Mouse (Mus musculus) hematopoietic stem cell, adult 5-6 weeks (primary cell): ENCODE measurements around the gene Itgbl1. TPM values are rescaled to one million over a fixed set of nuclear protein-coding genes. Genes with fewer than 3 reads are reported as not detected.
"Not testable (repeated sequence)": the region's sequence is repeated elsewhere in the genome, so short reads cannot be mapped to it uniquely, and the experiment has no call there.

ENCODE experiments used
- ATAC-seq, 2 experiments: fragments of 125-278 bp in 1 of 2; replicated peaks in 1 of 2; 2 replicates each; pipeline ENCODE4 v1.8.0; 2016 to 2017; ENCODE audit warnings: inconsistent platforms in 2 of 2, mild to moderate bottlenecking in 2 of 2, moderate number of reproducible peaks in 2 of 2, low read depth in 1 of 2, moderate TSS enrichment in 1 of 2; ENCODE audit not compliant: low FRiP score in 2 of 2, poor library complexity in 2 of 2, severe bottlenecking in 2 of 2, insufficient read depth in 1 of 2, low TSS enrichment in 1 of 2
- total RNA-seq: library from RNA; stranded (forward); fragments of 172-1452, 232-1000 nt; gene quantifications from 2 replicates; pipeline ENCODE4 v1.2.3, GENCODE M21; 2017

The Itgbl1 gene
- not detected in 2 replicates for total RNA-seq

DNA sequence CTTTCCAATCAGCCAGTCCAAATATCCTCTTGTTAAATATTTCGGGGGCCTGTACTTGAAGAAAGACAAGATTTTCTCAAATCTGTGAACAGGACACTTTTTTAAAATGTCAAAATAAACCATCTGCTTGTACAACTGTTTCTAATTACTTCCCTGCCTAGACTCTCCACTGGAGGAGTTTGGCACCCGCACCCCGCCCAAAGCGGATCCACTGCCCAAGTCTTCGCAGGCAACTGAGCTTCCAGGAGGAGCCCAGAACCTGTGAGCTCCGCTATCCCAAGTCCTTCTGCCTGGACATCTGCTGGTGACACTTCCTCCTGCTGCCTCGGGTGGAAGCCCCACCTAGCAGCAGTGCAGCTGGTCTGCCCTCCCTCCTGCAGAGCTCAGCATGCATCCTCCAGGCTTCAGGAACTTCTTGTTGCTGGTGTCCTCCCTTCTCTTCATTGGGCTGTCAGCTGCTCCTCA lies at the start of gene Itgbl1:
TSS of gene Itgbl1 (plus strand) at position 51 of the 465 bp plus-strand sequence.
- ATAC-seq = no peak

DNA sequence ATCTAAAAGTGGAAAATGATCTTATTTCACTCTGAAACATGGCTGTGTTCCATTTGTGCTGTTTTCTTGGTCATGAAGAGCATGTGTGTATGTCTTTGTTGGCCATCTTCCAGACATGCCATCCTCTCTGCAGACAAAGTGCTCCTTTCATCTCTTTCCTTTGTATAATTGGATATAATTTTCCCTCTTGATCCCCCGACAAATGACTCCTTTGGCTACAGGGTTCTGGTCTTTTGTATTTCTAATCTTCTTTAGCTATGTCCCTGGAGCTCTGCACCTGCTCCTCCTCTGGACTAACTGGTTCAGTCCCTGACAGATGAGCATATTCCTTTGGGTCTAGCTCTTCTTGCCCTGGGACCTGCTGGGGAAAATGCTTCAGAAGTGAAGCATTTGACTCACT lies 36.8 kb upstream of the Itgbl1 start:
- ATAC-seq = no peak

GRCm38 (mm10) chr14:123626501-123627179 lies 33.1 kb upstream of the Itgbl1 start, which contains the start of gene Nalcn:
Gene Nalcn (minus strand): TSS chr14:123627144.
- ATAC-seq = peak in 1 of 2 experiments; percentile 32; a peak in 1 of 4 replicates

- ATAC-seq = no peak
Observed at GRCm38 (mm10) chr14:123627180-123627562, 32.6 kb upstream of the Itgbl1 start.

DNA sequence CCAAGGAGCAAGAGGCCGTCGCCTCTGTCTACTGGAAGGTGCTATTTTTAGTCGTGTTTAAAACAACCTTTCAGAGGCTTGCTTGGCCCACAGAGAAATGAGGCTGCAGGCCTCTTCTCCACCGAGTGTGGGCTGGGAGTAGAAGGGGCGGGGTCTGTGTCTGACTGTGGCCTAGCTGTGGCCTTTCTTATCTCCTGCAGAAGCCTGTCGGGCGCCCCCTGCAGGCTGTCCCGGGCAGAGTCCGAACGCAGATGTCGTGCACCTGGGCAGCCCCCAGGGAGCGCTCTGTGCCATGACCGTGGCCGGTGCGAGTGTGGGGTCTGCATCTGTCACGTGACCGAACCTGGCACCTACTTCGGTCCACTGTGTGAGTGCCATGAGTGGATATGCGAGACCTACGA lies 1.3 kb downstream of the Itgbl1 start:
- peak in 1 of 2 experiments; percentile 27; a peak in 1 of 4 replicates for ATAC-seq

DNA sequence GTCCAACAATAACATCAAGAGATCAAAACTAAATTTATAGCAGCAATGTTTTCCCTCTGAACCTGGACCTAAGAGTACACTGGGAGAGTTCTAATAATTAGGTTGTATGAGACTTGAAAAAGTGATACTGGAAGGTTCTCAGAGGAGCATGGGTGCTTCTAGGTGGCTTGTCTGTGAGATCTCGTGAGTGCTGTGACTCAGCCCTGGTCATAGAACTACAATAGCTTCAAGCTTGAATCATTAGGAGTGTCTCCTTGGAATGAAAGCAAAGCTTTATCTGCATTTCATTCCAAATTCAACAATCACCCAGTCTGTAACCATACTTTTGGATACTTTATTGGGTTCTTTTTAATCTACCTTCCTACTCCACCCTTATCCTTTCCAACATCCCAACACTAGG lies 2.6 kb downstream of the Itgbl1 start:
- ATAC-seq = no peak

GRCm38 (mm10) chr14:123663206-123663605 lies 3.4 kb downstream of the Itgbl1 start:
- ATAC-seq = no peak

GRCm38 (mm10) chr14:123664451-123664850 lies 4.7 kb downstream of the Itgbl1 start:
- no peak for ATAC-seq

DNA sequence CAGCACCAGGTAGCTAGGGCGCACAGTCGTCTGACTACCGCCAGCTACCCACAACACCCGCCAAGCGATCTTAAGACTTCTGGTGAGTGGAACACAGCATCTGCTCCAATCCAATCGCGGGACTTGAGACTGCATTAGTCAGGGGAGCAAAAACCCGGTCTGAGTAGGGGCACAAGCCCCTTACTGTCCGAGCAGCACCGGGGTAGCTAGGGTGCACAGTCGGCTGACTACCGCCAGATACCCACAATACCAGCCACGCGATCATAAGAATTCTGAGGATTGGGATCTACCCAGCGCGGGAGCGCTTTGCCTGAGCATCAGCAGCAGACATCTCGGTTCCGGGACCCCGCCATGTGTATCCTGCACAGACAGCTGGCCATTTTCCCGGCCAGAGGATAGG lies 11.3 kb downstream of the Itgbl1 start:
- ATAC-seq = not testable (repeated sequence)

DNA sequence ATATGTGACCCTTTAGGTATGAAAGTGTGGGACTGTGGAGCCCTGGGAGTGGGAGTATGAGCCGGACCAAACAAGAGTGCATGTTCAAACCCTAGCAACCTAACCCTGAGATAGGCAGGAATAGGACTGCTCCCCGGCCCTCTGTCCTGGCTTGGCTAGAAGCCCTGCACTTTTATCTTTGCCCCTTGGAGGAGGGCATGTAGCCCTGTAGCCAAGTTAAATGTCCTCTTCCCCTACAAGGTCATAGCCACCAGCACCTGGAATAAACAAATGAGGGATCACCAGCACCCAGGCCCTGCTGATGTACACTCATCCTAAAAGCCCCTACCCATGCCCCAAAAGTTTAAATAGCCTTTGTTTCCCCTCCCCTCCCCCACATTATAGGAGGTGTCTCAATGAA lies 18.3 kb downstream of the Itgbl1 start:
- ATAC-seq = no peak

- no peak for ATAC-seq
Observed at GRCm38 (mm10) chr14:123714751-123715150, 55.0 kb downstream of the Itgbl1 start.

- no peak for ATAC-seq
Observed at GRCm38 (mm10) chr14:123742055-123742454, 82.3 kb downstream of the Itgbl1 start.

DNA sequence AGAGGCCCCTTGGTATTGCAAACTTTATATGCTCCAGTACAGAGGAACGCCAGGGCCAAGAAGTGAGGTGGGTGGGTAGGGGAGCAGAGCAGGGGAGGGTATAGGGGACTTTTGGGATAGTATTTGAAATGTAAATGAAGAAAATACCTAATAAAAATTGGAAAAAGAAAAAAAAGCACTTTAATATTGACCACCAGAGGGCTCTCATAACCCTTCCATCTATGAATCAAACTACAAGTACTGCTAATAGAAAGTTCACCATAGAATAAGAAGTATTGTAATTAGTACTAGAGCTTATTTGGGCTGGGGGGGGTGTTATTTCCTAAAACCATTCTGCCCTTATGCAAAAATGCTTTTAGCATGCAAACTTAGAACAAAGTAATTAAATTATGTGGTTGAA lies 91.2 kb downstream of the Itgbl1 start:
- no peak for ATAC-seq

DNA sequence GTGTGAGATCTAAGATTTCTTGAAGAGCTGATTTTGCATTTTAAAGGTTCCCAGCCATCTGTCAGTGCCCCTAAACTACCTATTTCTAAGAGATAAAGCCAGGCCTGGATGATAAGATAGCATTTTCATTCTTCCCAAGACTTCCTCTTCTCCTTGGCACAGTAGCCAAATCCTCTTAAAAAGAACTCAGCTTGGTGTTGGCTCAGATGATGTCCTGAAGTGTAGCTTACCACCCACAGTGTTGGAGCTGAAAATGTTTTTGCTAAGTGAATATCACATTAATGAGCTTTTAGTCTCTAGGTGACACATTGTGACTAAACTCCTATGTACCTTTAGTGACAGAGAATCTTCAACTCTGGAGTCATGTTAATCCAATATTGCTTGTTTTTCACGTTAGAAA lies 99.8 kb downstream of the Itgbl1 start:
- ATAC-seq = no peak

GRCm38 (mm10) chr14:123760079-123760478 lies 100.3 kb downstream of the Itgbl1 start:
- ATAC-seq = no peak

DNA sequence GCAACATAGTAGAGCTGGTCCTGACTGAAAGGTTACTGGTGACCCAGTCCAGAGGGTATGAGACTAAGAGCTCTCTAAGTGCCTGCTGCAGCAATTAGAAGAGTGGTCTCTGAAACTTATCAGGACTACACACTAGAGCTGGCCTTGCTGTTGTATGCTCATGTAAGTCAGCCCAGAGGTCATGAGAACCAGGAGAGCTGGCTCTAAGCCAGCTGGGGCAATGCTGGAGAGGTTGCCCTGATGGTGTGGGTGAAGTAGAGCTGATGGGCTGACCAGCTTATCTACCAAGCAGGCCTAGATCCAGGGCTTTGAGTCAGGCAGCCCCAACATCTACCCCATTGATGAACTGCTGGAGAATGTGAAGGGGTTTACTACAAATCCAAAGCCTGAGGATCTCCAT lies 142.0 kb downstream of the Itgbl1 start:
- ATAC-seq = no peak

- no peak for ATAC-seq
Observed at GRCm38 (mm10) chr14:123837662-123838061, 177.9 kb downstream of the Itgbl1 start.

GRCm38 (mm10) chr14:123843675-123844425 lies 184.1 kb downstream of the Itgbl1 start:
- ATAC-seq = no peak
